Mouse (Mus musculus) lung, embryonic 14.5 days (tissue): ENCODE results near the gene Ankrd50. TPM values are rescaled to one million over a fixed set of nuclear protein-coding genes. Genes with fewer than 3 reads are reported as not detected.

ENCODE experiments used
- ATAC-seq: fragments of 200-750 bp; cut with Nextera tagmentation; 2 replicates; pipeline ENCODE4 v1.8.0; 2017; ENCODE audit warnings: mild to moderate bottlenecking, moderate TSS enrichment, moderate library complexity; ENCODE audit not compliant: insufficient read depth
- DNase-seq: peaks from one replicate; pipeline ENCODE4 v3.0.0-alpha.2; 2015
- H3K27ac ChIP-seq: fragments of 300-500 bp; sonication (generic); 2 replicates; pipeline ENCODE4 v1.5.1; 2014; ENCODE audit warnings: low read depth, mild to moderate bottlenecking, moderate library complexity
- H3K27me3 ChIP-seq: fragments of 300-500 bp; sonication (generic); 2 replicates; pipeline ENCODE4 v1.6.1; 2014; ENCODE audit warnings: low read length, control low read depth; ENCODE audit not compliant: insufficient read depth
- H3K36me3 ChIP-seq: fragments of 300-500 bp; sonication (generic); 2 replicates; pipeline ENCODE4 v1.6.1; 2014; ENCODE audit warnings: control low read depth; ENCODE audit not compliant: insufficient read depth
- H3K4me1 ChIP-seq: fragments of 300-500 bp; sonication (generic); 2 replicates; pipeline ENCODE4 v1.6.1; 2014; ENCODE audit warnings: antibody characterized with exemption, control low read depth; ENCODE audit not compliant: insufficient read depth
- H3K4me2 ChIP-seq: fragments of 300-500 bp; sonication (generic); 2 replicates; pipeline ENCODE4 v1.6.1; 2014; ENCODE audit warnings: mild to moderate bottlenecking
- H3K4me3 ChIP-seq: fragments of 300-500 bp; sonication (generic); 2 replicates; pipeline ENCODE4 v1.5.1; 2014; ENCODE audit warnings: low read depth, low read length
- H3K9ac ChIP-seq: fragments of 300-500 bp; sonication (generic); 2 replicates; pipeline ENCODE4 v1.6.1; 2014
- H3K9me3 ChIP-seq: fragments of 300-500 bp; sonication (generic); 2 replicates; pipeline ENCODE4 v1.6.1; 2016; ENCODE audit warnings: low read depth, low read length, control low read depth
- CTCF ChIP-seq: IDR thresholded peaks from 2 replicates; pipeline ENCODE4 v1.5.1; 2016; ENCODE audit warnings: antibody characterized with exemption, low read depth
- WGBS: fragments of 180-500 bp; shearing (Covaris S2); extraction: QIAGEN DNeasy Blood & Tissue Kit; methylation state at CpG from one replicate; pipeline ENCODE4 v1.1.7; 2014; 5-methylcytosine and 5-hydroxymethylcytosine counted together
- polyA plus RNA-seq: library from polyadenylated mRNA; unstranded; fragments of >200 nt; fragmentation: Nextera tagmentation; extraction: Ambion mirVana; gene quantifications from 2 replicates; pipeline ENCODE4 v1.2.1, GENCODE M21; 2014

The Ankrd50 gene
- polyA plus RNA-seq, 1 experiment from 2014 or later: 24.8 TPM

GRCm38 (mm10) chr3:38483551-38483950 lies 1.1 kb downstream of the Ankrd50 start:
- no peak for ATAC-seq
- DNase-seq: peak; percentile 48
- Histone ChIP-seq H3K9ac (peak overlapping the region; percentile 93), H3K36me3 (peaks cover 28% of the 10 kb centered on the region), H3K27me3 (no peaks in the 10 kb centered on the region), H3K4me1 (peaks cover 18% of the 10 kb centered on the region), H3K9me3 (no peaks in the 10 kb centered on the region), H3K4me3 (peak overlapping the region; percentile 88), H3K4me2 (peak overlapping the region; percentile 72), H3K27ac (no peak overlapping the region)
- WGBS: 8% methylated on average over 10 of the region's 10 CpGs
- TF ChIP-seq CTCF: no peak

- H3K4me1 ChIP-seq: peaks cover 18% of the 10 kb centered on the region
- H3K36me3 ChIP-seq: peaks cover 31% of the 10 kb centered on the region
- H3K9me3 ChIP-seq: no peaks in the 10 kb centered on the region
- no peaks in the 10 kb centered on the region for H3K27me3 ChIP-seq
- no peak for ATAC-seq
- 31% methylated on average over 11 of the region's 11 CpGs for WGBS
- H3K27ac ChIP-seq: no peak overlapping the region
- peak overlapping the region; percentile 88 for H3K4me3 ChIP-seq
- peak overlapping the region; percentile 72 for H3K4me2 ChIP-seq
- DNase-seq: peak; percentile 17
- TF ChIP-seq CTCF: no peak
- peak overlapping the region; percentile 93 for H3K9ac ChIP-seq
Observed at GRCm38 (mm10) chr3:38482749-38483148, 1.9 kb downstream of the Ankrd50 start.

- Histone ChIP-seq H3K27ac (no peak overlapping the region), H3K4me3 (0 out of 2 replicates have a peak overlapping the region, but pooled peaks have one; percentile 6), H3K9ac (no peak overlapping the region), H3K9me3 (no peaks in the 10 kb centered on the region), H3K27me3 (no peaks in the 10 kb centered on the region), H3K4me2 (peak overlapping the region; percentile 55), H3K4me1 (peaks cover 18% of the 10 kb centered on the region), H3K36me3 (peaks cover 41% of the 10 kb centered on the region)
- whole genome bisulfite sequencing: 57% methylated on average over 1 of the region's 1 CpGs
- DNase-seq (peak; percentile 31), ATAC-seq (no peak)
- no peak for TF ChIP-seq CTCF
Observed at GRCm38 (mm10) chr3:38481106-38481505, 3.5 kb downstream of the Ankrd50 start.

- no peak overlapping the region for H3K4me2 ChIP-seq
- H3K9ac ChIP-seq: no peak overlapping the region
- ATAC-seq (no peak), DNase-seq (no peak)
- H3K27ac ChIP-seq: no peak overlapping the region
- TF ChIP-seq CTCF: no peak
- peaks cover 18% of the 10 kb centered on the region for H3K4me1 ChIP-seq
- no peaks in the 10 kb centered on the region for H3K9me3 ChIP-seq
- H3K36me3 ChIP-seq: peaks cover 43% of the 10 kb centered on the region
- H3K27me3 ChIP-seq: no peaks in the 10 kb centered on the region
- H3K4me3 ChIP-seq: no peak overlapping the region
- 85% methylated on average over 1 of the region's 1 CpGs for WGBS
Observed at GRCm38 (mm10) chr3:38477936-38478335, 6.7 kb downstream of the Ankrd50 start.

GRCm38 (mm10) chr3:38475587-38475986 lies 9.1 kb downstream of the Ankrd50 start:
- DNase-seq (no peak), ATAC-seq (no peak)
- TF ChIP-seq CTCF: no peak
- no peak overlapping the region for H3K4me3 ChIP-seq
- H3K4me1 ChIP-seq: peaks cover 7% of the 10 kb centered on the region
- H3K9me3 ChIP-seq: no peaks in the 10 kb centered on the region
- H3K27ac ChIP-seq: no peak overlapping the region
- no peak overlapping the region for H3K4me2 ChIP-seq
- no peaks in the 10 kb centered on the region for H3K27me3 ChIP-seq
- 69% methylated on average over 6 of the region's 6 CpGs for WGBS
- H3K9ac ChIP-seq: no peak overlapping the region
- H3K36me3 ChIP-seq: peaks cover 33% of the 10 kb centered on the region

- DNase-seq (no peak), ATAC-seq (no peak)
- WGBS: 84% methylated on average over 4 of the region's 4 CpGs
- no peak overlapping the region for H3K9ac ChIP-seq
- no peaks in the 10 kb centered on the region for H3K9me3 ChIP-seq
- H3K4me1 ChIP-seq: no peaks in the 10 kb centered on the region
- peaks cover 15% of the 10 kb centered on the region for H3K36me3 ChIP-seq
- no peak overlapping the region for H3K27ac ChIP-seq
- no peak for TF ChIP-seq CTCF
- no peaks in the 10 kb centered on the region for H3K27me3 ChIP-seq
- no peak overlapping the region for H3K4me3 ChIP-seq
- no peak overlapping the region for H3K4me2 ChIP-seq
Observed at GRCm38 (mm10) chr3:38473138-38473537, 11.5 kb downstream of the Ankrd50 start.

GRCm38 (mm10) chr3:38471516-38471915 lies 13.1 kb downstream of the Ankrd50 start:
- Histone ChIP-seq H3K4me2 (no peak overlapping the region), H3K27ac (no peak overlapping the region), H3K9ac (no peak overlapping the region), H3K9me3 (no peaks in the 10 kb centered on the region), H3K4me1 (no peaks in the 10 kb centered on the region), H3K36me3 (peaks cover 8% of the 10 kb centered on the region), H3K27me3 (no peaks in the 10 kb centered on the region), H3K4me3 (no peak overlapping the region)
- ATAC-seq: no peak
- DNase-seq: no peak
- no peak for TF ChIP-seq CTCF

- no peaks in the 10 kb centered on the region for H3K9me3 ChIP-seq
Observed at GRCm38 (mm10) chr3:38468131-38468530, 16.5 kb downstream of the Ankrd50 start.

More at GRCm38 (mm10) chr3:38468131-38468530, 16.5 kb downstream of the Ankrd50 start:
- no peaks in the 10 kb centered on the region for H3K27me3 ChIP-seq
- H3K4me2 ChIP-seq: no peak overlapping the region
- H3K27ac ChIP-seq: no peak overlapping the region
- peaks cover 8% of the 10 kb centered on the region; the same call in 1 of the 2 replicates for H3K36me3 ChIP-seq
- no peak overlapping the region for H3K9ac ChIP-seq
- DNase-seq (no peak), ATAC-seq (no peak)
- no peak for TF ChIP-seq CTCF
- no peaks in the 10 kb centered on the region for H3K4me1 ChIP-seq
- WGBS: 77% methylated on average over 8 of the region's 8 CpGs
- H3K4me3 ChIP-seq: no peak overlapping the region
